Mouse (Mus musculus): ENCODE results near the gene Plxna3. TPM values are rescaled to one million over a fixed set of nuclear protein-coding genes. Genes with fewer than 3 reads are reported as not detected.

The Plxna3 gene
- total and polyA plus RNA-seq, 2 experiments from 2014 or later: 28.6 to 144 TPM

DNA sequence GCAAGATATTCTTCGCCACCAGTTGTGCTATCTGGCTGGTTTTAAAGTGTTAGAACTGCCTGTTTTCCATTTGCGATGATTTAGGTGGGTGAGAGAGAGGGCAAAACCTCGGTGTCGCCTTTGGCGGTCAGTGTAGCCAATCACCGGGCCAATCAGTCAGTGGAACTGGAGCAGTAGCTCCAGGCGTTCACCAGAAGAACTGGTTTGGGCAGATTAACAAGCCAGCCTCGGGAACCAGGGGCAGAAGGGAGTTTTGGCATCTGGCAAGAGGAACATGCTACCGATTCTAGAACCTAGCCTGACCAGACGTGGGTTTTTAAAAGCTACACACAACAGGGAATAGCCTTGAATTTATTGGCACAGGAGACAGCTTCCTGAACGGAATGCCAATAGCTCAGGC lies 30.3 kb downstream of the Plxna3 start:
- Histone ChIP-seq H3K9ac (replicated peaks; ENCODE audit: low read length, poor library complexity, severe bottlenecking) (no peak overlapping the region), H3K4me2 (ENCODE audit: low read depth, low read length, poor library complexity, severe bottlenecking) (no peak overlapping the region), H3K27ac (ENCODE audit: low read depth, low read length) (no peak overlapping the region), H3K4me3 (ENCODE audit: low read depth, low read length) (no peak overlapping the region), H3K27me3 (ENCODE audit: insufficient read depth, low read length) (no peaks in the 10 kb centered on the region), H3K36me3 (ENCODE audit: insufficient read depth, low read length) (no peaks in the 10 kb centered on the region), H3K9me3 (ENCODE audit: low read length) (no peaks in the 10 kb centered on the region), H3K4me1 (ENCODE audit: insufficient read depth, low read length) (no peaks in the 10 kb centered on the region)
- no peak for TF ChIP-seq CTCF (IDR thresholded peaks at IDR 0.05)
- no peak for DNase-seq (ENCODE audit: low spot score)
- WGBS: 59% methylated on average over 11 of the region's 11 CpGs
- no peak for ATAC-seq (ENCODE audit: low FRiP score)

DNA sequence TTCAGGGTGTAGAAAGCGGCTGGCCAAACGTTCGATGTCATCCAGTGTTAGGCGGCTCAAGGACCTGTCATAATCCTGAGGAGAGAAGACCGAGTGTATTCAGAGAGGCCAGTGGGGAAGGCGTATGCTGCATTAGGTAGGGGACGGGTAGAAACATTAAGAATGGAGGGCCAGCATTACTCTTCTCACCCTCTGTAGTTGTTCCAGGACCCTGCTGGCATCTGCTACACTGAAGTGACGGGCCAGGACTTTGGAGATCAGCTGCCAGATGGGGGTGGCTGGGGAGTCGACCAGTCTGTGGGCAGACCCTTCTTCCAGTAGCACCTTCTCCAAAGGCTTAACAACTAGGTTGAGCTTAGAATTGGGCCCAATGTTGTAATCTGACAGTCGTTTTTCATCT lies 38.6 kb downstream of the Plxna3 start:
- 70% methylated on average over 10 of the region's 10 CpGs for WGBS
- peak overlapping the region; percentile 74; the same call in 1 of the 2 replicates for H3K9ac ChIP-seq (replicated peaks; ENCODE audit: low read length, poor library complexity, severe bottlenecking)
- peak overlapping the region; percentile 55 for H3K4me2 ChIP-seq (ENCODE audit: low read depth, low read length, poor library complexity, severe bottlenecking)
- ATAC-seq (ENCODE audit: low FRiP score): no peak
- H3K27ac ChIP-seq (ENCODE audit: low read depth, low read length): peak overlapping the region; percentile 83
- no peaks in the 10 kb centered on the region for H3K9me3 ChIP-seq (ENCODE audit: low read length)
- H3K36me3 ChIP-seq (ENCODE audit: insufficient read depth, low read length): no peaks in the 10 kb centered on the region
- no peak for DNase-seq (ENCODE audit: low spot score)
- peaks cover 5% of the 10 kb centered on the region; the same call in 1 of the 2 replicates for H3K4me1 ChIP-seq (ENCODE audit: insufficient read depth, low read length)
- peak overlapping the region; percentile 51 for H3K4me3 ChIP-seq (ENCODE audit: low read depth, low read length)
- no peaks in the 10 kb centered on the region for H3K27me3 ChIP-seq (ENCODE audit: insufficient read depth, low read length)
- no peak for TF ChIP-seq CTCF (IDR thresholded peaks at IDR 0.05)

DNA sequence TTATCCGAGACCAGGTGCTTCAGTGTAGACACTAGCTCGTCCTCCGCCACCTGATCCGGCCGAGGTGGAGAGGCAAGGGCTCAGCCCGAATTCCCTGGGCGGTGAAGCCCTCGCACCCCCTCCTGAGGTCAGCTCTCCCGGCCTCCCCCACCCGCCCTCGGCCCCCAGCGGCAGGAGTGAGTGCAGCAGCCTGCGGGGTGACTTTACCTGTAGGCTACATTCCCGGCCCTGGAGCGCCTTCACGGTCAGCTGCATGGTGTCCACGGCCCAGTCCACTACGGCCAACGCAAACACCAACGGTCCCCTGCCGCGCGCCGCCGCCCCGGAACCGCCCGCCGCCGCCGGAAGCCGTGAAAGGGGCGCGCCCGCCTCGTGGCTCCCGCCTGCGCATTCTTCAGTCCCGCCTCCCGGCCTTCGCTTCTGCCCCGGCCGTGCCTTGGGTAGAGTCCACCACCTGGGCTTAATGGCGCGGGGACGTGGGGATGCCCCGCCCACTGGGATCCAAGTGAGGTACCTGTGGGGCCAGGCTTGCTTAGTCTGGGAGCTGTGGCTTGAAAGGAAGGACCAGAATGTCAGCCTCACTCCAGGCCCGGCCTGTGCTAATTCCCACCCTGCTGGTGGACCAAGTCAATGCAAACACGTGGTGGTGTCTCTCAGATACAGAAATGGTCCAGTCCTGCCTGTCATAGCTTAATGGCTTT lies 39.5 kb downstream of the Plxna3 start:
- Histone ChIP-seq H3K4me1 (ENCODE audit: insufficient read depth, low read length) (peaks cover 5% of the 10 kb centered on the region; the same call in 1 of the 2 replicates), H3K4me2 (ENCODE audit: low read depth, low read length, poor library complexity, severe bottlenecking) (peak overlapping the region; percentile 55), H3K4me3 (ENCODE audit: low read depth, low read length) (peak overlapping the region; percentile 51), H3K27me3 (ENCODE audit: insufficient read depth, low read length) (no peaks in the 10 kb centered on the region), H3K9me3 (ENCODE audit: low read length) (no peaks in the 10 kb centered on the region), H3K36me3 (ENCODE audit: insufficient read depth, low read length) (no peaks in the 10 kb centered on the region), H3K27ac (ENCODE audit: low read depth, low read length) (peak overlapping the region; percentile 83), H3K9ac (replicated peaks; ENCODE audit: low read length, poor library complexity, severe bottlenecking) (peak overlapping the region; percentile 74)
- 22% methylated on average over 47 of the region's 49 CpGs for WGBS
- TF ChIP-seq CTCF (IDR thresholded peaks at IDR 0.05): peak; percentile 53
- DNase-seq (ENCODE audit: low spot score) (peak; percentile 62), ATAC-seq (ENCODE audit: low FRiP score) (peak; percentile 81)

DNA sequence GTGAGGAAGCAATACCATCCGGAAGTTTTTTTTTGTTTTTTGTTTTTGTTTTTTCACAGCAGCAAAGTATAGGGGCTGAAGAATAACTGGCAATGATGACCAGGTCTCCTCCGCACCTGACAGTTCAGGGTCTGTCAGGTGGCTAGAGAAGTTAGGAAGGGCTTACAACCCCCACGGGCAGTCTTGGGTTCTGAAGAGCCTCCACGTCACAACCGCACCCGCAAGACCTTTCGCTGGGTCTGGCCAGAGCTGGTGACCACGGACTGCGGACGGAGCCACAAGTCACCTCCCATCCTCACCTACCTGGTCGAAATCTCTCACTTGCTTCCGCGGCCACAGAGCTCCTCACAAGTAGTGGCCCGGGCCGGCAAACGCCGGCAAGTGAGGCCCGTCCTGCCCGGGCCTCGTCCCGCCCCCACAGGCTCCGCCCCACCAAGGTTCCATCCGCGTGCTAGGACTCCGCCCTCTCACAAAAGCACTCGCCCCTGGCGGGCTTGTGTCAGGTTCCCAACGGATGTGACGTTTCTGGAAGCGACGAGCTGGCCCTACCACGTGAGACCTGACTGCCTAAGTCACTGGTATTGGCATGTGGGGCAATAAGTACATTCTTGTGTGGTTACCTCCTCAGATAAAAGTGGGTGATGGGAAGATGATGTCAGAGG lies 44.2 kb downstream of the Plxna3 start, which contains the start of the genes Ubl4a and Slc10a3:
Gene Ubl4a, minus strand, starts transcription at position 331 of the 662 bp plus-strand sequence.
Gene Slc10a3, minus strand, starts transcription at position 462 of the 662 bp plus-strand sequence.
- 0 out of 2 replicates have a peak, but pooled peaks have one; percentile 4 for TF ChIP-seq CTCF (IDR thresholded peaks at IDR 0.05)
- H3K9me3 ChIP-seq (ENCODE audit: low read length): no peaks in the 10 kb centered on the region
- DNase-seq (ENCODE audit: low spot score) (peak; percentile 88), ATAC-seq (ENCODE audit: low FRiP score) (peak; percentile 90)
- WGBS: 29% methylated on average over 31 of the region's 32 CpGs
- peak within 1 kb of the TSS; percentile 48; the same call in 1 of the 2 replicates for H3K9ac ChIP-seq (replicated peaks; ENCODE audit: low read length, poor library complexity, severe bottlenecking)
- H3K27me3 ChIP-seq (ENCODE audit: insufficient read depth, low read length): no peaks in the 10 kb centered on the region
- H3K4me3 ChIP-seq (ENCODE audit: low read depth, low read length): peak within 1 kb of the TSS; percentile 40
- H3K27ac ChIP-seq (ENCODE audit: low read depth, low read length): peak within 1 kb of the TSS; percentile 43; the same call in 1 of the 2 replicates
- peak within 1 kb of the TSS; percentile 56 for H3K4me2 ChIP-seq (ENCODE audit: low read depth, low read length, poor library complexity, severe bottlenecking)
- no peaks in the 10 kb centered on the region for H3K36me3 ChIP-seq (ENCODE audit: insufficient read depth, low read length)
- no peaks in the 10 kb centered on the region for H3K4me1 ChIP-seq (ENCODE audit: insufficient read depth, low read length)

GRCm38 (mm10) chrX:74384451-74384850 lies 55.6 kb downstream of the Plxna3 start:
- no peak for ATAC-seq (ENCODE audit: low FRiP score)
- WGBS: 87% methylated on average over 2 of the region's 2 CpGs

DNA sequence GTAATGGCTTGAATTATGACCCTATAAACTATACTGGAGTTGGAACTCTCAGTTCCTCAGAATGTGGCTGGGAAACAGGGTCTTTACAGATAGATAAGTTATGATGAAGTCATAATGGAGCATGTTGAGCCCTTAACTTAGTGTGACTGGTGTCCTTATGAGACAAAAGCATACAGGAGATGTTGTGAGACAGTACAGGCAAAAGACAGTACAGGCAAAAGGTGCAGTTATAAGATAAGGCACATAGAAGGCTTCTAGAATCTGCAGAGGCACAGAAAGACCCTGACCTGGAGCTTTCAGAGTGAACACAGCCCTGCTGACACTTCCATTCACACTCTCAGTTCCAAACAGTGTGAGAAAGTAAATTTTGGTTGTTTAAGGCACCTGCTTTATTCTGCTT lies 59.3 kb downstream of the Plxna3 start:
- 0 out of 2 replicates have a peak, but pooled peaks cover 3% of the 10 kb centered on the region for H3K4me1 ChIP-seq (ENCODE audit: insufficient read depth, low read length)
- no peak overlapping the region for H3K4me2 ChIP-seq (ENCODE audit: low read depth, low read length, poor library complexity, severe bottlenecking)
- no peak for TF ChIP-seq CTCF (IDR thresholded peaks at IDR 0.05)
- H3K36me3 ChIP-seq (ENCODE audit: insufficient read depth, low read length): no peaks in the 10 kb centered on the region; the same call in 1 of the 2 replicates
- H3K27ac ChIP-seq (ENCODE audit: low read depth, low read length): no peak overlapping the region
- H3K9me3 ChIP-seq (ENCODE audit: low read length): no peaks in the 10 kb centered on the region
- no peaks in the 10 kb centered on the region for H3K27me3 ChIP-seq (ENCODE audit: insufficient read depth, low read length)
- 0 out of 2 replicates have a peak overlapping the region, but pooled peaks have one; percentile 2 for H3K9ac ChIP-seq (replicated peaks; ENCODE audit: low read length, poor library complexity, severe bottlenecking)
- DNase-seq (ENCODE audit: low spot score): no peak
- no peak overlapping the region for H3K4me3 ChIP-seq (ENCODE audit: low read depth, low read length)
- no peak for ATAC-seq (ENCODE audit: low FRiP score)

More at GRCm38 (mm10) chrX:74384451-74384850, 55.6 kb downstream of the Plxna3 start:
- Histone ChIP-seq H3K9me3 (ENCODE audit: low read length) (no peaks in the 10 kb centered on the region), H3K27ac (ENCODE audit: low read depth, low read length) (no peak overlapping the region), H3K4me1 (ENCODE audit: insufficient read depth, low read length) (no peaks in the 10 kb centered on the region), H3K27me3 (ENCODE audit: insufficient read depth, low read length) (no peaks in the 10 kb centered on the region), H3K9ac (replicated peaks; ENCODE audit: low read length, poor library complexity, severe bottlenecking) (no peak overlapping the region), H3K36me3 (ENCODE audit: insufficient read depth, low read length) (no peaks in the 10 kb centered on the region; the same call in 1 of the 2 replicates), H3K4me2 (ENCODE audit: low read depth, low read length, poor library complexity, severe bottlenecking) (no peak overlapping the region), H3K4me3 (ENCODE audit: low read depth, low read length) (no peak overlapping the region)
- no peak for TF ChIP-seq CTCF (IDR thresholded peaks at IDR 0.05)
- no peak for DNase-seq (ENCODE audit: low spot score)
